Mouse (Mus musculus) bone marrow, adult 2 months (tissue): ENCODE measurements around the gene Trim14.

Experiments used
- CTCF ChIP-seq: fragments of 200-500 bp; IDR thresholded peaks from 2 replicates; pipeline ENCODE4 v1.5.1; 2011; ENCODE audit warnings: low read length, control low read depth; ENCODE audit not compliant: control insufficient read depth, insufficient read depth
- POLR2A ChIP-seq: fragments of 200-500 bp; IDR thresholded peaks from 2 replicates; pipeline ENCODE4 v1.6.1; 2011; ENCODE audit warnings: low read depth, mild to moderate bottlenecking, control low read depth, low read length, borderline replicate concordance; ENCODE audit not compliant: control insufficient read depth

DNA sequence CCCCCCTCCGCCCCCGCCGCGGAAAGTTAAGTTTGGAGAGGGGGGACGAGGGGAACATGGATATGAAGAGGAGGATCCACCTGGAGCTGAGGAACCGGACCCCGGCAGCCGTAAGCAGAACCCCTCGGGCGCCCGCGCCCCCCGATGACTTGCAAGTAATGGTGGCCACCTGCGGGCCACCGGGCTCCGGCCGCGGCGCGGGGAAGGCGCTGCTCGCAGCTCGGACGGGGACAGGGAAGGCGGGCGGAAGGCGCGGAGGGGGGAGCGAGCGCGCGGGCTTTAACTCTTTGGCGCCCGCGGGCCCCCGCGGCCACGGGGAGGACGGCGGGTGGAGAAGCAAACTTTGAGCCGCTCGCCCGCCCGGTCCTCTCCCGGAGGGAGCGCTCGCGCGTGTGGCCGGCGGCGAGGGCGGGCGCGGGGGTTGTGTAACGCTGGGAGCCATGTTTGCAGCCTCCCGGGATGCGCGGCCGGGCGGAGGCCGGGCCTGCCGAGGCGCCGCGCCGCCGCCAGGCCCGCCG, 84.6 kb downstream of the Trim14 start:
- no peak for TF ChIP-seq POLR2A
- no peak for TF ChIP-seq CTCF
